Mouse (Mus musculus): ENCODE results near the gene Serpina9. TPM values are rescaled to one million over a fixed set of nuclear protein-coding genes. Genes with fewer than 3 reads are reported as not detected.

Gene Serpina9
- total and polyA plus RNA-seq, 3 experiments = 0.06 TPM; not detected in 2

DNA sequence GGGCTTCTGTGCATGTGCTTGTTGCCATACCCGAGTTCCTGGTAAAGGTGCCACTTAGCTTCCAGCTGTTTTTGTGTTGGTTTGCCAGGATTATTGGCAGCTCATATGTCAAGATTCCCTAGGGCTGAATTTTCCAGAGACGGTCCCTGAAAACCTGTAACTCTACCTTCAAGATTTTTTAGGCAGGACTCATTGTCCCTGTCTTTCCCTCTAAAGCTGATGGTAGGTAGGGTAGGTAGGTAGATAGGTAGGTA, 24.1 kb downstream of the Serpina9 start:
- H3K9me3 ChIP-seq (replicated peaks; ENCODE audit: insufficient read depth, low read length) = no peaks in the 10 kb centered on the region
- no peak overlapping the region for H3K27ac ChIP-seq (ENCODE audit: control insufficient read depth, low read depth, low read length)

DNA sequence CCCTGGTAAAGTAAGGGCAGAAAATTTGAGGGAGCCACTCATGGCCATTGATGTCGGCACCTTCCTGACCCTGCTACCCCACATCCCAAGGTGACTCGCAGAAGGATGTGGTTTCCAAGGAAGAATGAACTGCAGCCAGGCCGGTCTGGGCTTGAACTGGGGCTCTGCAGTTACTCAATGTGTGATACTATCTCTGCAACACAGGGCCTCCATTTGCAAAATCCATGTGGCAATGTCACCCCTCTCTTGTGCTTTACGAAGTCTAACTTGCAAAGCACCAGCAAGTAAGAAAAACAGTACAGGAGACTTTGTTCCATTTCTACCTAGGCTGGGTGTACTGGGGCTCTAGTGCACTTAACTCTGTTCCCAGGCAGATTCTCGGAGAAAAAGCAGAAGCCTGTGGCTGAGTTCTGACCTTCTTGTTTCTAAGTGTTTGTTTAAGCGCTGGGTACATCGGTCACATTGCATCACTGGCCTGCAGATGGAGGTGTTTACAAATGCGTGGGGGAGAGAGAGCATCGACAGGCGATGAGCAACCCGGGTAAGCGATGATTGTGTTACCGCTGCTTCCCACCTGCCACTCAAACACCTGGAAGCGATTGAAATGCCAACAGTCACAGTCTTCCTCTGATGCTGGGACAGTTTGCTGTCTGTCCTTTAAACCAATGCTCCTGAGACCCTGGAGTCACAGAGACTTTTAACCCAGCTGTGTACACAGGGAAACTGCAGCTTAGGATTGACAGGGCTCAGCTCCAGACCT, 24.6 kb downstream of the Serpina9 start:
- Histone ChIP-seq H3K9me3 (replicated peaks; ENCODE audit: insufficient read depth, low read length) (no peaks in the 10 kb centered on the region), H3K4me1 (ENCODE audit: control insufficient read depth in 1 of 2, insufficient read depth in 2 of 2, low read length in 2 of 2) (no peaks in the 10 kb centered on the region), H3K27me3 (ENCODE audit: control insufficient read depth in 1 of 2, insufficient read depth in 2 of 2, low read length in 2 of 2) (no peaks in the 10 kb centered on the region), H3K79me2 (ENCODE audit: control insufficient read depth, insufficient read depth, low read length, poor library complexity) (no peaks in the 10 kb centered on the region), H3K36me3 (ENCODE audit: control insufficient read depth in 1 of 2, insufficient read depth in 2 of 2, low read length in 2 of 2) (no peaks in the 10 kb centered on the region), H3K9ac (ENCODE audit: control insufficient read depth, low read depth, low read length, poor library complexity, severe bottlenecking) (no peak overlapping the region), H3K27ac (ENCODE audit: control insufficient read depth, low read depth, low read length) (no peak overlapping the region), H3K4me3 (ENCODE audit: control insufficient read depth in 1 of 2, insufficient read depth in 1 of 2, low read depth in 2 of 2, low read length in 2 of 2) (no peak overlapping the region)
- DNase-seq (ENCODE audit: low read depth, low spot score) = no peak
- TF ChIP-seq CHD2 (IDR thresholded peaks at IDR 0.05; ENCODE audit: low read length) (no peak), MYB (IDR thresholded peaks at IDR 0.05; ENCODE audit: low read depth, low read length) (no peak), CHD1 (IDR thresholded peaks at IDR 0.05; ENCODE audit: low read depth, low read length) (no peak), UBTF (IDR thresholded peaks at IDR 0.05; ENCODE audit: borderline replicate concordance, insufficient read depth, low read depth, low read length) (no peak), MYC (IDR thresholded peaks at IDR 0.05; ENCODE audit: low read depth, low read length) (no peak), E2F4 (IDR thresholded peaks at IDR 0.05; ENCODE audit: borderline replicate concordance, low read depth, low read length) (no peak), SMC3 (IDR thresholded peaks at IDR 0.05; ENCODE audit: low read depth, low read length) (no peak), HCFC1 (IDR thresholded peaks at IDR 0.05; ENCODE audit: low read depth, low read length) (no peak), MAX (IDR thresholded peaks at IDR 0.05; ENCODE audit: low read length) (no peak), MAZ (IDR thresholded peaks at IDR 0.05; ENCODE audit: low read depth, low read length) (no peak), ETS1 (IDR thresholded peaks at IDR 0.05; ENCODE audit: low read depth, low read length) (no peak)

More for the DNA sequence above, 24.1 kb downstream of the Serpina9 start:
- no peak for DNase-seq (ENCODE audit: low read depth, low spot score)
- Histone ChIP-seq H3K36me3 (ENCODE audit: control insufficient read depth in 1 of 2, insufficient read depth in 2 of 2, low read length in 2 of 2) (no peaks in the 10 kb centered on the region), H3K79me2 (ENCODE audit: control insufficient read depth, insufficient read depth, low read length, poor library complexity) (no peaks in the 10 kb centered on the region), H3K4me3 (ENCODE audit: control insufficient read depth in 1 of 2, insufficient read depth in 1 of 2, low read depth in 2 of 2, low read length in 2 of 2) (no peak overlapping the region), H3K4me1 (ENCODE audit: control insufficient read depth in 1 of 2, insufficient read depth in 2 of 2, low read length in 2 of 2) (no peaks in the 10 kb centered on the region), H3K27me3 (ENCODE audit: control insufficient read depth in 1 of 2, insufficient read depth in 2 of 2, low read length in 2 of 2) (no peaks in the 10 kb centered on the region), H3K9ac (ENCODE audit: control insufficient read depth, low read depth, low read length, poor library complexity, severe bottlenecking) (no peak overlapping the region)
- TF ChIP-seq CHD2 (IDR thresholded peaks at IDR 0.05; ENCODE audit: low read length) (no peak), EP300 (IDR thresholded peaks at IDR 0.05; ENCODE audit: low read depth in 1 of 2, low read length in 2 of 2) (no peak), USF2 (IDR thresholded peaks at IDR 0.05; ENCODE audit: borderline replicate concordance in 1 of 2, insufficient read depth in 1 of 2, low read depth in 1 of 2, low read length in 2 of 2) (no peak), TBP (IDR thresholded peaks at IDR 0.05; ENCODE audit: low read depth, low read length) (no peak), HCFC1 (IDR thresholded peaks at IDR 0.05; ENCODE audit: low read depth, low read length) (no peak), TCF12 (IDR thresholded peaks at IDR 0.05; ENCODE audit: low read depth, low read length) (no peak), CTCF (IDR thresholded peaks at IDR 0.05 in 2 of 3, conservative IDR thresholded peaks at IDR 0.05 in 1 of 3; ENCODE audit: control insufficient read depth in 1 of 3, insufficient read depth in 1 of 3, low read depth in 2 of 3, low read length in 3 of 3, poor library complexity in 1 of 3, severe bottlenecking in 1 of 3) (no peak), SIN3A (IDR thresholded peaks at IDR 0.05; ENCODE audit: low read length) (no peak), POLR2AphosphoS2 (IDR thresholded peaks at IDR 0.05; ENCODE audit: low read length) (no peak), SMC3 (IDR thresholded peaks at IDR 0.05; ENCODE audit: low read depth, low read length) (no peak), ETS1 (IDR thresholded peaks at IDR 0.05; ENCODE audit: low read depth, low read length) (no peak), GABPA (IDR thresholded peaks at IDR 0.05; ENCODE audit: low read depth, low read length) (no peak), JUND (IDR thresholded peaks at IDR 0.05; ENCODE audit: low read depth, low read length) (no peak), RAD21 (IDR thresholded peaks at IDR 0.05; ENCODE audit: low read depth, low read length) (no peak), MAFK (IDR thresholded peaks at IDR 0.05; ENCODE audit: borderline replicate concordance, low read depth, low read length) (no peak), BHLHE40 (IDR thresholded peaks at IDR 0.05; ENCODE audit: borderline replicate concordance, low read depth, low read length) (no peak), TAL1 (IDR thresholded peaks at IDR 0.05; ENCODE audit: low read length) (no peak)
